Mouse (Mus musculus) frontal cortex, adult 2 months (tissue): ENCODE data around the gene Dlx6. TPM values are rescaled to one million over a fixed set of nuclear protein-coding genes. Genes with fewer than 3 reads are reported as not detected.

Source experiments
- DNase-seq, 2 experiments: peaks; one replicate each; pipeline ENCODE4 v3.0.0; 2022; ENCODE audit warnings: low spot score in 1 of 2; ENCODE audit errors: extremely low spot score in 1 of 2
- polyA plus RNA-seq: library from polyadenylated mRNA; depleted of rRNA; stranded (reverse); fragments of >200 nt; gene quantifications from 2 replicates; pipeline ENCODE4 v1.2.3, GENCODE M21; 2012

Gene Dlx6
- polyA plus RNA-seq, 1 experiment, result 27.4 TPM

- no peak for DNase-seq
Measured at GRCm38 (mm10) chr6:6859111-6859949, 3.8 kb upstream of the Dlx6 start.

- no peak for DNase-seq
Measured at GRCm38 (mm10) chr6:6859950-6860410, 3.2 kb upstream of the Dlx6 start.

- DNase-seq, result no peak
Measured at GRCm38 (mm10) chr6:6860411-6861085, 2.6 kb upstream of the Dlx6 start.

- DNase-seq, result no peak
Measured at GRCm38 (mm10) chr6:6861086-6861797, 1.9 kb upstream of the Dlx6 start.

GRCm38 (mm10) chr6:6861798-6862428 is 1.2 kb upstream of the Dlx6 start:
- DNase-seq, result no peak

- peak in 1 of 2 experiments; percentile 72 for DNase-seq
Measured at GRCm38 (mm10) chr6:6862611-6863010, 523 bp upstream of the Dlx6 start.

GRCm38 (mm10) chr6:6863955-6864354 is 821 bp downstream of the Dlx6 start:
- no peak for DNase-seq

- no peak for DNase-seq
Measured at GRCm38 (mm10) chr6:6864441-6865440, 1.6 kb downstream of the Dlx6 start.

GRCm38 (mm10) chr6:6867031-6867430 is 3.9 kb downstream of the Dlx6 start:
- DNase-seq, result no peak

GRCm38 (mm10) chr6:6869041-6869685 is 6.0 kb downstream of the Dlx6 start:
- DNase-seq, result no peak

GRCm38 (mm10) chr6:6869961-6870800 is 7.0 kb downstream of the Dlx6 start:
- DNase-seq, result no peak

- DNase-seq, result no peak
Measured at GRCm38 (mm10) chr6:6870876-6871420, 7.8 kb downstream of the Dlx6 start.

GRCm38 (mm10) chr6:6871692-6872091 is 8.6 kb downstream of the Dlx6 start:
- DNase-seq, result no peak

GRCm38 (mm10) chr6:6872873-6873272 is 9.7 kb downstream of the Dlx6 start:
- no peak for DNase-seq

GRCm38 (mm10) chr6:6873476-6874072 is 10.4 kb downstream of the Dlx6 start:
- DNase-seq, result no peak

- no peak for DNase-seq
Measured at GRCm38 (mm10) chr6:6874073-6874771, 11.1 kb downstream of the Dlx6 start.

GRCm38 (mm10) chr6:6875136-6875535 is 12.0 kb downstream of the Dlx6 start:
- DNase-seq, result no peak
